Mouse (Mus musculus): ENCODE data around the gene Plk2. TPM values are rescaled to one million over a fixed set of nuclear protein-coding genes. Genes with fewer than 3 reads are reported as not detected.

Plk2 gene
- polyA plus RNA-seq, 1 experiment from 2014 or later: 109 TPM

- Histone ChIP-seq H3K27ac (no peak overlapping the region), H3K9ac (no peak overlapping the region), H3K9me3 (no peaks in the 10 kb centered on the region), H3K4me3 (replicated peaks) (no peak overlapping the region), H3K27me3 (replicated peaks) (no peaks in the 10 kb centered on the region), H3K4me2 (no peak overlapping the region), H3K36me3 (no peaks in the 10 kb centered on the region), H3K4me1 (peaks cover 2% of the 10 kb centered on the region; the same call in 1 of the 2 replicates)
- WGBS: 62% methylated on average over 4 of the region's 4 CpGs
- ATAC-seq (ENCODE audit: insufficient read depth, low FRiP score, low read depth): no peak
Measured at GRCm38 (mm10) chr13:110450056-110450455, 55.2 kb downstream of the Plk2 start.

Other genes starting within 250 kb of the Plk2 start
- gene Rab3c, start 114.0 kb upstream of the Plk2 start, polyA plus RNA-seq (2015; fragmentation: Nextera tagmentation; extraction: Ambion mirVana): 4.7 and 4.8 TPM in 2 replicates
- gene Gapt, start 37.8 kb upstream of the Plk2 start, polyA plus RNA-seq (2015; fragmentation: Nextera tagmentation; extraction: Ambion mirVana): 0.89 and 1.0 TPM in 2 replicates

All from stomach, embryonic 15.5 days (tissue).